Comparison of ENCODE assay signal across 22 mouse cellular contexts in genomic region chr9:110478639-110479038, GRCm38 (mm10). TPM values are rescaled to one million over a fixed set of nuclear protein-coding genes. Genes with fewer than 3 reads are reported as not detected.
"Had no signal": no experiment of that assay in that cellular context is flagged by ENCODE, and none has a peak within 500 bp of the region (broad histone marks: within the 10 kb centered on the region; RNA-seq: fewer than 3 reads in every experiment).

No protein-coding gene starts in this region.

- H3K9me3 ChIP-seq: intestine, embryonic 15.5 days; kidney, embryonic 15.5 days; liver, embryonic 13.5 days; midbrain, embryonic 12.5 days; neural tube, embryonic 12.5 days had no signal

- ATAC-seq: intestine, embryonic 15.5 days; midbrain, embryonic 16.5 days had no signal

- H3K27ac ChIP-seq: intestine, embryonic 15.5 days; kidney, embryonic 15.5 days; left cerebral cortex, adult 2 months; liver, embryonic 13.5 days; midbrain, embryonic 12.5 days; neural tube, embryonic 12.5 days; stomach, postnatal 0 days had no signal

- DNase-seq: kidney, adult 11 months; kidney, adult 8-10 months; kidney, postnatal 10 days; kidney, postnatal 36 days; layer of hippocampus, postnatal 36 days; liver, embryonic 13.5 days; lung, adult 2 months; lung, postnatal 14 days; lung, postnatal 4 days; retina, postnatal 1 day; right cerebral cortex, postnatal 25 days; thymus, adult 18-20 months; thymus, postnatal 36 days had no signal

- H3K4me3 ChIP-seq: intestine, embryonic 15.5 days; kidney, embryonic 15.5 days; left cerebral cortex, adult 2 months; midbrain, embryonic 12.5 days; neural tube, embryonic 12.5 days had no signal

- H3K4me2 ChIP-seq: intestine, embryonic 15.5 days; kidney, embryonic 15.5 days; midbrain, embryonic 12.5 days; neural tube, embryonic 12.5 days had no signal

- H3K9ac ChIP-seq: intestine, embryonic 15.5 days; kidney, embryonic 15.5 days; liver, embryonic 13.5 days; midbrain, embryonic 12.5 days; neural tube, embryonic 12.5 days had no signal

- H3K36me3 ChIP-seq: intestine, embryonic 15.5 days; kidney, embryonic 15.5 days; liver, embryonic 13.5 days; midbrain, embryonic 12.5 days; neural tube, embryonic 12.5 days had no signal

RNA-seq across cellular contexts. Expression of gene Ngp, which starts 59.1 kb away (rescaled TPM):
- total RNA-seq: layer of hippocampus, postnatal 36 days; left cerebral cortex, postnatal 10 days; liver, adult 2 months had no signal
